Mouse (Mus musculus) cerebellum, postnatal 36 days (tissue): ENCODE data around the gene Acvrl1.

Experiments used
- DNase-seq, 2 experiments: peaks; one replicate each; pipeline ENCODE4 v3.0.0; 2021 to 2022; ENCODE audit warnings: mixed read lengths in 2 of 2

The Acvrl1 gene

GRCm38 (mm10) chr15:101144176-101144575, 15.9 kb downstream of the Acvrl1 start:
- no peak for DNase-seq

GRCm38 (mm10) chr15:101144779-101145178, 16.5 kb downstream of the Acvrl1 start:
- no peak for DNase-seq

- DNase-seq, result peak; percentile 92
Observed at GRCm38 (mm10) chr15:101145424-101146099, 17.2 kb downstream of the Acvrl1 start.

- DNase-seq, result no peak
Observed at GRCm38 (mm10) chr15:101146100-101146965, 18.0 kb downstream of the Acvrl1 start.

GRCm38 (mm10) chr15:101147115-101147909, 19.0 kb downstream of the Acvrl1 start:
- DNase-seq, result no peak

- no peak for DNase-seq
Observed at GRCm38 (mm10) chr15:101147910-101148273, 19.6 kb downstream of the Acvrl1 start.

GRCm38 (mm10) chr15:101148604-101149003, 20.3 kb downstream of the Acvrl1 start:
- no peak for DNase-seq

GRCm38 (mm10) chr15:101151409-101152261, 23.3 kb downstream of the Acvrl1 start:
- DNase-seq, result no peak

- no peak for DNase-seq
Observed at GRCm38 (mm10) chr15:101154700-101155616, 26.6 kb downstream of the Acvrl1 start.

- DNase-seq, result no peak
Observed at GRCm38 (mm10) chr15:101160128-101160527, 31.8 kb downstream of the Acvrl1 start.

- no peak for DNase-seq
Observed at GRCm38 (mm10) chr15:101160591-101160990, 32.3 kb downstream of the Acvrl1 start.

GRCm38 (mm10) chr15:101161534-101161933, 33.2 kb downstream of the Acvrl1 start:
- DNase-seq, result no peak

- DNase-seq, result no peak
Observed at GRCm38 (mm10) chr15:101163056-101163458, 34.7 kb downstream of the Acvrl1 start.

GRCm38 (mm10) chr15:101163854-101164253, 35.5 kb downstream of the Acvrl1 start:
- DNase-seq, result no peak

GRCm38 (mm10) chr15:101164291-101164690, 36.0 kb downstream of the Acvrl1 start:
- no peak for DNase-seq

- DNase-seq, result peak in 1 of 2 experiments; percentile 37
Observed at GRCm38 (mm10) chr15:101165658-101166437, 37.5 kb downstream of the Acvrl1 start.

GRCm38 (mm10) chr15:101167553-101167952, 39.2 kb downstream of the Acvrl1 start:
- no peak for DNase-seq

- DNase-seq, result no peak
Observed at GRCm38 (mm10) chr15:101169910-101170309, 41.6 kb downstream of the Acvrl1 start.

- no peak for DNase-seq
Observed at GRCm38 (mm10) chr15:101170413-101170980, 42.2 kb downstream of the Acvrl1 start.

- DNase-seq, result no peak
Observed at GRCm38 (mm10) chr15:101171272-101171671, 43.0 kb downstream of the Acvrl1 start.
